Mouse (Mus musculus) cortical plate, adult 2 months (tissue): ENCODE results near the gene Emc7. TPM values are rescaled to one million over a fixed set of nuclear protein-coding genes. Genes with fewer than 3 reads are reported as not detected.

Source experiments
- H3K27ac ChIP-seq: fragments of 200-500 bp; 2 replicates; pipeline ENCODE4 v1.5.1; 2012; ENCODE audit warnings: low read length, control low read depth, inconsistent platforms; ENCODE audit not compliant: insufficient read depth
- H3K4me1 ChIP-seq: fragments of 200-500 bp; 2 replicates; pipeline ENCODE4 v1.6.1; 2011; ENCODE audit warnings: low read length; ENCODE audit not compliant: control insufficient read depth, insufficient read depth
- H3K4me3 ChIP-seq: fragments of 200-500 bp; 2 replicates; pipeline ENCODE4 v1.5.1; 2011; ENCODE audit warnings: mild to moderate bottlenecking, low read length, control low read depth; ENCODE audit not compliant: insufficient read depth
- CTCF ChIP-seq: fragments of 200-500 bp; IDR thresholded peaks from 2 replicates; pipeline ENCODE4 v1.5.1; 2011; ENCODE audit warnings: mild to moderate bottlenecking, control low read depth, low read length; ENCODE audit not compliant: insufficient read depth; ENCODE audit errors: extremely low read depth
- POLR2A ChIP-seq: fragments of 200-500 bp; IDR thresholded peaks from 2 replicates; pipeline ENCODE4 v1.6.1; 2011; ENCODE audit warnings: mild to moderate bottlenecking, low read length, control low read depth; ENCODE audit not compliant: insufficient read depth; ENCODE audit errors: extremely low read depth
- polyA plus RNA-seq: library from polyadenylated mRNA; depleted of rRNA; stranded (reverse); fragments of >200 nt; gene quantifications from 2 replicates; pipeline ENCODE4 v1.2.3, GENCODE M21; 2012; rRNA removed

Emc7 gene
- polyA plus RNA-seq, 1 experiment = 31.9 TPM

DNA sequence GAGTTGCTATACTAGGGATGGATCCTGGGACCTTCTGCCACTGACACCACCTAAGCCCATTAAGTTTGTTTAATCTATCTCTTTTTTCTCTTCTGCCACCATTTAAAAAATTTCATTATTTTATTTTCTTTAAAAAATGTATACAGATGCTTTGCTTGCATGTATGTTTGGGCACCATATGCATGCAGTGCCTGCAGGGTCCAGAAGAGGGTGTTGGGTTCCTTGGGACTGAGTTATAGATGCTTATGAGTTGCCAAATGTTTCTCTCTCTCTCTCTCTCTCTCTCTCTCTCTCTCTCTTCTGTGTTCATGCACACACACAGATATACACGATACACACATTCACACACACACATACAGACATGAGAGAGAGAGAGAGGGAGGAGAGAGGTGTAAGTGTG is 58.2 kb downstream of the Emc7 start:
- no peak overlapping the region for H3K27ac ChIP-seq
- TF ChIP-seq CTCF (no peak), POLR2A (no peak)
- H3K4me3 ChIP-seq = no peak overlapping the region
- H3K4me1 ChIP-seq = no peaks in the 10 kb centered on the region

DNA sequence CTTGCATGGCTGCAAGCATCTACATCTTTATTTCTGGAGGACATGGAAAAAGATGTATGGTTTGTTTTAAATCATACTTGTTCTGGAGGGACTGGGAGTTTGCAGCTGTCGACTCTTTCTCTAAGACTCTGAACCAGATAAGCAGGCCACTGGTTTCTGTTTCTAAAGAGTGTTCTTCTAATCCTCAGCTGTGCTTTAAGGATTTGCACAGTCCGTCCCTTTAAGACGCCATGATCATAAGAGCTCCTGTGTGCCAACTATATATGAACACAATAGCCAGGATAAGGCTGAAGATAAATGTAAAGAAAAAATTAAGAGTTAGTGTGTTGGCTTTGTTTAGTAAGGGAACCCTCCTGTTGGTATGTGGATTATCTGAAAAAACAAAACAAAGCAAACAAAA is 61.9 kb downstream of the Emc7 start:
- Histone ChIP-seq H3K4me3 (no peak overlapping the region), H3K27ac (no peak overlapping the region), H3K4me1 (no peaks in the 10 kb centered on the region)
- TF ChIP-seq CTCF = no peak
- TF ChIP-seq POLR2A = no peak

DNA sequence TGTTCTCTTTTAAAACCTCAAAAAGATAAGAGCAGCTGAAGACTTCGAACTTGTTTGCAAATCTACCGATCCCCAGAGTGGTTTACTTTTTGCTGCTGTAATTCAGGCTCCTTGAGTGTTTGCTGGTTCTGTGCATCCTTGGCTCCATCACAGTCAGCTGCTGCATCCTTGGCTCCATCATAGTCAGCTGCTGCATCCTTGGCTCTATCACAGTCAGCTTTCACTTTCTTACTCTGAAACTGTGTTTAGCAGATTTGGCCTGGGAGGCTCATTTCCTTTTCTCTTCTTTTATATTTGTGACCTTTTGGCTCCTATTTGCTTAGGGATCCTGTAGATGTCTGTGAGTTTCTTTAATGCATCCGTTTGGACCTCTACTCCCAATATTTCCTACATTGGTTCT is 62.4 kb downstream of the Emc7 start:
- Histone ChIP-seq H3K4me1 (no peaks in the 10 kb centered on the region), H3K4me3 (no peak overlapping the region), H3K27ac (no peak overlapping the region)
- TF ChIP-seq CTCF (no peak), POLR2A (no peak)

DNA sequence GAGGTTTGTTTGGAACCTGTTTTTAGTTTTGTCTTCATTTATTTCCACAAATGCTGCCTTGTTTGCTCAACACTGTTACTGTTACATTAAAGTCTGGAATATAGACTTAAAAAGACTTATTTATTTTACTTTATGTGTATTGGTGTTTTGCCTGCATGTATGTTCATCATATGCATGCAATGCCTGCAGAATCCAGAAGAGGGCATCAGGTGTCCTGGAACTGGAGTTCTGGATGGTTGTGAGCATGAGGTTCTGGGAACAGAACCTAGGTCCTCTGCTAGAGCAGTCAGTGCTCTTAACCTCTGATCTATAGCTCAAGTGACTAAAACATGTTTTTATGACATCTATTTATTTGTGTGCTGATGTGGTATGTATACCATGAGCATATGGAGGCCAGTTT is 63.7 kb downstream of the Emc7 start:
- TF ChIP-seq POLR2A = no peak
- Histone ChIP-seq H3K4me3 (no peak overlapping the region), H3K27ac (no peak overlapping the region), H3K4me1 (no peaks in the 10 kb centered on the region)

DNA sequence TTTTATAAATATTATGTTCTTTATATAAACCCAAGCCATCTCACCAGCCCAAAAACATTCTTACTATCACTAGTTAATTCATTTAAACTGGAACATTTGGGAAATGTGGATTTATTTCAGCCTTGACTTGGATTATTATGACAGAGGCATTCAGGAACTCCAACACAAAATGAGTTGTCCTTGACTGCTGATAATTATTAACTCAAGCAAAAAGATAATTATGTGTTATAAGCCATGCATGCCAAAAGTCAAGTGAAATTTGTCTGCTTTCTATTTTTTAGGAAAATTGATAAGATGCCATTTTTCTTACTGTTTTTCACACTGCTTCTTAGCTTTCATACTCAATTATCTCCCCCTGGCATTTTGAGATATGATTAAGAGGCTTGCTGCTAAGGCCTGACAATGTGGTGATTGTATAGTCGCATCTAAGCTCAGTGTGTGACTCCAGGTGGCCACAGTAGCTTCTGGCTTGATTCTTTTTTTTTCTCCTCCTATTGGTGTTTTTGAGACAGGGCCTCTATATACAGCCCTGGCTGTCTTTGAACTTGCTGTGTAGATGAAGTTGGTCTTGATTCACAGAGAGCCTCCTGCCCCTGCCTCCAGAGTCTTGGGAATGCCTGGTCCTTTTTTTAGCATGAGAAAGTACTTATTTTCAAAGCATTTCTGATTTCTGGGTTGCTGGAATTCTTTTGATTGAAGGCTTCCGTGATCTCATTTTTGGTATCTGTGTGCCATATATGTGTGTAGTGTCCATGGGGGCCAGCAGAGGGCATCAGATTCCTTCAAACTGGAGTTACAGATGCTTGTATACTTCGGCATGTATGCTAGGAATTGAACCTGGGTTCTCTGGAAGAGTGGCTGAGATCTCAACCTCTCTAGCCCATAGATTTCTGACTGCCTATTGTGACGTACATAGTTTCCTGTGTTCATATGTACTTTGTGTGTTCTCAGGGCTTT is 66.0 kb downstream of the Emc7 start:
- no peak overlapping the region for H3K27ac ChIP-seq
- H3K4me1 ChIP-seq = no peaks in the 10 kb centered on the region; the same call in 1 of the 2 replicates
- TF ChIP-seq POLR2A = no peak
- TF ChIP-seq CTCF = no peak
- no peak overlapping the region for H3K4me3 ChIP-seq

Other genes with a start within 250 kb of the Emc7 start
- 332 and 337 TPM in 2 replicates for gene Lpcat4, start 215.5 kb upstream of the Emc7 start, polyA plus RNA-seq
- gene Nutm1, start 195.7 kb upstream of the Emc7 start, polyA plus RNA-seq = 0.08 and 0.10 TPM in 2 replicates
- gene Nop10, start 193.1 kb upstream of the Emc7 start, polyA plus RNA-seq = 92.6 and 101 TPM in 2 replicates
- 109 and 113 TPM in 2 replicates for gene Slc12a6, start 189.2 kb upstream of the Emc7 start, polyA plus RNA-seq
- 0.13 and 0.15 TPM in 2 replicates for gene Gm21985, start 188.7 kb upstream of the Emc7 start, polyA plus RNA-seq
- 222 and 230 TPM in 2 replicates for gene Emc4, start 87.0 kb upstream of the Emc7 start, polyA plus RNA-seq
- gene Katnbl1, start 75.8 kb upstream of the Emc7 start, polyA plus RNA-seq = 10.9 and 11.5 TPM in 2 replicates
- 0.13 and 0.17 TPM in 2 replicates for gene Chrm5, start 25.8 kb downstream of the Emc7 start, polyA plus RNA-seq
- 9.7 and 10.8 TPM in 2 replicates for gene Aven, start 38.0 kb downstream of the Emc7 start, polyA plus RNA-seq